Mouse (Mus musculus) right cerebral cortex, adult 18-20 months (tissue): Measurements from ENCODE around the gene Adgre1.
A peak's percentile ranks its signal among the peaks of the same experiment; 100 is the strongest.
"Not testable (repeated sequence)": the region's sequence is repeated elsewhere in the genome, so short reads cannot be mapped to it uniquely, and the experiment has no call there.

Experiments
- DNase-seq: peaks from one replicate; pipeline ENCODE4 v3.0.0; 2022; ENCODE audit warnings: mixed read lengths

The Adgre1 gene

DNA sequence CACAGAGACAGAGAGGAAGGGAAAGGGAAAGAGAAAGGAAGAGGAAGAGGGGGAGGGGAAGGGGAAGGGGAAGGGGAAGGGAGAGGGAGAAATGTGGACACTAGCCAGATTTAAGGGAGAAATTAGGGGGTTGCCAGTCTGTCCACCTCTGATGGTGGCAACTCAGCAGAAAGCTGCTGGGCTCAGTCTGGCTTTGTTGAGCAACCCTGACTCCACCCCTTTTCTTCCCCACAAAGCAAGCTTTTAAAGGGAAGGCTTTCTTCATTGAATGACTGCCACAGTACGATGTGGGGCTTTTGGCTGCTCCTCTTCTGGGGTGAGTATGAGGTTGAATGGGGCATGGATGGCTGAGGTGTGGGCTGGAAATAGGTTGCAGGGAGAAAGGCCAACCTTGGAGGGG lies at the start of gene Adgre1:
Adgre1 (plus strand) TSS at position 251 of the 400 bp plus-strand sequence.
- no peak for DNase-seq

GRCm38 (mm10) chr17:57311801-57312200 lies 46.7 kb upstream of the Adgre1 start:
- no peak for DNase-seq

GRCm38 (mm10) chr17:57327615-57328014 lies 30.9 kb upstream of the Adgre1 start:
- DNase-seq, result no peak

DNA sequence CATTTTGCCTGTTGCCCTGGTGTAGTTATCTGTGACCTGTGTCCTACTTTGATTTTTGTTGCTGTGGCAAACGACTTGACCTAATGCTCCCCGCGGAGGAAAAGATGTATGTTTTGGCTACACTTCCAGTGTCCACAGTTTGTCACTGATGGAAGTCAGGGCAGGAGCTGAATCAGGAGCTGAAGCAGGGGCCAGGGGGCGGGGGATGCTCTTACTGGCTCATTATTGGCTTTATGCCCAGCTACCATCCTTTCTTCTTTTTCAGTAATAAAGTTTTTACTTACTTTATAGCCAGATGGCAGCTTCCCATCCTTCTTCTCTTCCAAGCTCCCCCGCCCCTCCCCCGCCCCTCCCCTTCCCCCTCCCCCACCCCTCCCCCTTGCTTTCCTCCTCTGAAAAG lies 29.5 kb upstream of the Adgre1 start:
- no peak for DNase-seq

DNA sequence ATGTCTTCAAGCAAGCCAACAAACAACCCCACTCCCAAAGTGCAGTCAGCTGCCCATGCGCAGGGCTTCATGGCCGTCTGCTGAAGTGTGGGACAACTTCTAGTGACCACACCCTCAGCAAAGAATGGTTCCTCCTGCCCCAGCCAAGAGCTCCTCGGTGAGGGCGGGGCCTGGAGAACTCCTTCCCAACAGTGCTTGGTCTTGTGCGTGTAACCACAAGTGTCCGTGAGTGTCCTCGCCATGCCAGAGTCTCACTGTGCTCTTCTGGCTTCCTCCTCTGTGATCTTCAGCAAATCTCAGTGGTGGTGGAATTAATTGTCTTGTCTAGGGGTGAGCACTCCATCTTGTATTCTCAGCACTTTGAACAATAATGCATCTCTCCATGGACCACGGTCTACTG lies 27.5 kb upstream of the Adgre1 start:
- no peak for DNase-seq

DNA sequence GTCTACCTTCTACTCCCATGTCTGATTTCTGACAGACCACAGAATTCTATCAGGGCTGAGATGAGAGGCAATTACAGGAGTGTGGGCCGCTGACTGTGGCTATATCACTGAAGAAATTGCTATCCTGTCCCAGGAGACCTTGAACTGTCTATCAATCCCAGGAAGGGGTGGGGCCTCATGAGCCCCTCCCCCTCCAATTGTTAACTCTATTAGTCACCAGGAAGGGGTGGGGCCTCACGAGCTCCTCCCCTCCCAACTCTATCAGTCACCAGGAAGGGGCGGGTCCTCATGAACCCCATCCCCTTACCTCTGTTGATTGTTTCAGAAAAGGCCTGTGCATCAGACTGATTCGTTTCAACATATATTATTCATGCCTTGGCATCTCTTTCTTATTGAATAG lies 26.2 kb upstream of the Adgre1 start:
- DNase-seq, result no peak

GRCm38 (mm10) chr17:57334001-57334760 lies 24.3 kb upstream of the Adgre1 start:
- no peak for DNase-seq

DNA sequence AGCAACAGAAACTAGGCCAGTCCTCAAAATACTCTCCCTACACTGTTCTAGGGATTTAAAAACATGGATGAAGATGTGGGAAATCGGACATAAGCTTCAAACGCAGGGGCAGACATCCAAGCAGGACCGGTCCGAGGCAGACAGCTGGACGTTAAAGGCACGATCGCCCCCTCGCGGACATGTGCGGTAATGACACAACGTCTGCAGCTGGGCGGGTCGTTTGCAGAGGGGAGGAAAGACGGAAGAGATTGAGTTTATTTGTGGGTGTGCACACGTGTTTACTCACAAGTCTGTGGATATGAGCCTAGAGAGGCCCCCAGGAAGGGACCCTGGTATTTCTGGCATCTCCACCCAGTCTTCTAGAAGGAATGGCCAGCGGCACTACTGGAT lies 23.7 kb upstream of the Adgre1 start:
- peak; percentile 69 for DNase-seq

DNA sequence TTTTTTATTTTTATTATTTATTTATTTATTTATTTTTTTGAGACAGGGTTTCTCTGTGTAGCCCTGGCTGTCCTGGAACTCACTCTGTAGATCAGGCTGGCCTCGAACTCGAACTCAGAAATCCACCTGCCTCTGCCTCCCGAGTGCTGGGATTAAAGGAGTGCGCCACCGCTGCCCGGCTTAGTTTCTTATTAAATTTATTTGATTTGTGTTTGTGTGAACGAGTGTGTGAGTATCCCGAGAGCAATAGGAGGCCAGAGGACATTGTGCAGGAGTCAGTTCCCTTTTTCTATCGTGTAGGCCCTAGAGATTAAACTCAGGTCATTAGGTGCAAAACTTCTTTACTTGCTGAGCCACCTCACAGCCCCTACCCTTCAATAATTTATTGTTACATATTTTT lies 23.3 kb upstream of the Adgre1 start:
- DNase-seq, result not testable (repeated sequence)

DNA sequence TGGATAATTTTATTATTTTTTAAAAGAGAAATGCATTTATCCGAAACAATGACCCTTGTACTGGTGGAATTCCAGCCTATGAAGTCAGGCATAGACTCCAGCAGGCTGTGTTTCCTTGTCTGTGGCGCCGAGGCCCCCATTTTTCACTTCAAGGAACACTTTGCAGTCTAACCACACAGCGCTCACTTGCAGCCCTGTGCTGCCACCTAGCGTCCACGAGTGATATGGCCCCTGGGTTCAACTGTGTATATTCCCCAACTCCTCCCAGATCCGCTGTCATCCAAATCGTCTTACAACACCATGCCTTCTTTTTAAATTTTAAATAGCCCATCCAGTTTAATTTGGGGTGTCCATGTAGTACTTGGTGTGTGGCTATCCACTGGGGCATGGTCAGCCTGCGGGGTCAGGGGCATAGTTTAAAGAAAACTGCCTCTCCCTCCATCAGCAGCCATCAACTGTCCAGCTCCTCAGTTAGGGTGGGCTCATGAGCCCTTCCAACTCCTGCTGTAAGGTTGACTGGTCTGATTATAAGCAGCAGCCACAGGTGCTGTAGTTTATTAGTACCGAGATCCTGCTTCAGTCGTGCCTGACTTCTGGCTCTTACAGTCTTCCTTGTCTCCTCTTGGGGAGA lies 22.7 kb upstream of the Adgre1 start:
- peak; percentile 83 for DNase-seq

- DNase-seq, result no peak
Measured at GRCm38 (mm10) chr17:57337996-57338395, 20.5 kb upstream of the Adgre1 start.

DNA sequence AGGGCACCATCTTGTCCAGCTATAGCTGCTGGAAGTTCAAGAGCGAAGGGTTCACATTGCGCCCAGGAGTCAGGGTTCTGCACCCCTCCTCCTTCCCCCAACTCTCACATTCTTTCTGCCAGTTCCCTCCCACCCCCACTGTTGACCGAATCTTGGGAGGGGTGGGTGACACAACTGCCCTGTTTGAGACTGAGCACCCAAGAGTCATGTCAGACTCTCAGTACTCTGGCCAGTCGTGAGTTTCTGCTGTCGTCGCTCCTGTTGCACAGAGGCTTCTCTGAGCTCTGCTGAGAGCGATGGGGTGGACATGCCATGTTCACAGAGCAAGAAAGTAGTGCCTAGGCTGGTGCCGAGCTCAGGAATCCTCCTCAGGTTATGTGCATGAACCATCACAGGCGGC lies 19.2 kb upstream of the Adgre1 start:
- DNase-seq, result no peak

DNA sequence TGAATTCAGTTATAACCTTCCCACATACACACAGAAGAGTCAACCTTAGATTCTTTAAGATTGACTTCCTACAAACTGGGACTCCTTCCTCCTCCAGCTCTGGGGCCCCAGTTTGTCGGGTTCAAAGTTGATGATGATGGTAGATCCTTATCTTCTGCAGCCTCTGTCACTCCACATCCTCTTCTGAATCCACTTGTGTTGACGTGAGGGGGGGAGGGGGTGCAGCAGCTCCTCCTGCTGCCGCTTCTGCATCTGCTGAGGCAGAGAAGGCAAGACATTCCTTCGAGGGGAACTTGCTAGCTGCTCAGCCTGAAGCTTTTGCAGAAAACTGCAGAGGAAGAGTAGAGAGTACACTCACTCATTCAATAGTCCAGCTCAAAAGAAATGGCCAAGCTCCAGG lies 16.9 kb upstream of the Adgre1 start:
- no peak for DNase-seq

DNA sequence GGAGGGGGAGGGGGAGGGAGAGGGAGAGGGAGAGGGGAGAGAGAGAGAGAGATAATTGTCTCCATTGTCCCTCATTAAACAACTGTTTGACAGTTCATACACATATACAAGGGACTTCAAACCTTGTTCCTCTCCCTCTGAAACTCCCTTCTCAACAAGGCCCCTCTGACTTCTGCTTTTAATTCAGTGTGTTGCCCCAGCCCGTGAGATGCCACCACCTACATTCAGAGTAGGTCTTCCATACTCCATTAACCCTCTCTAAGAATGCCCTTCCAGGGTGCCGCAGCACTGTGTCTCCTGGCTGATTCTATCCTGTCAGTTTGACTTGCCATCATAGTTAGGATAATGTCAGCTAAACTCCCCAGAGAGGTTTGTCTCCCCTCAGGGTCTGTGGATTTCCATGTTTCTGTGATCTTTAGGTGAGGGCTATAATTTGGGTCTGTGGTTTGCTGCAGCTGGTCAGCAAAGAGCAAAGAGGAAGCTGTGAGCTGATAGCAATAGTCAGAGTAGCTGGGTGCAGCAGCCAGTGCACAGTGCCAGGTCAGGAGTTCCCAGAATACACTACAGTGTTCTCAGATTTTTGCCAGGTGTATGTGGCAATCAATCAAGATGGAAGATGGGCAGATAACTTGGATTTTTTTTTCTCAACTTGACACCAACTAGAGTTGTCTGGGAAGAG lies 14.3 kb upstream of the Adgre1 start:
- DNase-seq, result no peak

- no peak for DNase-seq
Measured at GRCm38 (mm10) chr17:57347017-57347416, 11.5 kb upstream of the Adgre1 start.

DNA sequence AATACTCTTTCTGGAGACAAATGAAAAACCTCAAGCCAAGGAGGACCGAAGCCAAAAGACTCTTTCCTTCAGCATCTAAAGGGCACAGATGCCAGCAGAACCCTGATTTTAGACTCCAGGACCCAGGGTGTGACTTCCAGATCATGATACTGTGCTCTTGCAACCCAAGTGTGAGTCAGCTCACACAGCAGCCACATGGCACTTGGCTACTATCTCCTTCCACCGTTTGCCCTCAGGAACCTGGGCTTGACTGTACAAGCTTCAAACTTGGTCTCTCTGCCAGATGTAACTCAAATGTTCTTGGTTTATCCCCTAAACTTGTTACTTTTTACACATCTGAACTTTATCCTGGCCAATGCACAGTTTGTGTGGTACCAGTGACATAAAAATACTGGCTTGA lies 10.7 kb upstream of the Adgre1 start:
- DNase-seq, result no peak

GRCm38 (mm10) chr17:57349067-57349466 lies 9.4 kb upstream of the Adgre1 start:
- DNase-seq, result no peak

DNA sequence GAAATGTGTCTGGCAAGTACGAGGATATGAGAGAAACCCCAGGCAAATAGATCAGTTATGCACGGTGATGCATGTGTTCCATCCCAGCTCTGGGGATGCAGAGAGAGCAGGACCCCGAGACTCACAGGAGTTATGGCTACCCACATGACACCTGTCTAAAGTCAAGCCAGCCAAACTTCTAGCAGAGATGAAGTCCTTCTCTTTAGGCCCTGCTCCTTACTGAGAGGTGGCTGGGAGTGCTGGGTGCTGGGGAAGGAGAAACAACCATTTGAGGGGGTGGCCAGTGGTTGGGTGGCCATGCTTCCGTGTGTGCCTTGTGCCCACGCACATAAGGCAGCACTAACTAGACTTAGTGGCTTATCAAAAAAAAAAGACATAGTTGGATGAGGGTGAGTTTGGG lies 8.3 kb upstream of the Adgre1 start:
- DNase-seq, result no peak

DNA sequence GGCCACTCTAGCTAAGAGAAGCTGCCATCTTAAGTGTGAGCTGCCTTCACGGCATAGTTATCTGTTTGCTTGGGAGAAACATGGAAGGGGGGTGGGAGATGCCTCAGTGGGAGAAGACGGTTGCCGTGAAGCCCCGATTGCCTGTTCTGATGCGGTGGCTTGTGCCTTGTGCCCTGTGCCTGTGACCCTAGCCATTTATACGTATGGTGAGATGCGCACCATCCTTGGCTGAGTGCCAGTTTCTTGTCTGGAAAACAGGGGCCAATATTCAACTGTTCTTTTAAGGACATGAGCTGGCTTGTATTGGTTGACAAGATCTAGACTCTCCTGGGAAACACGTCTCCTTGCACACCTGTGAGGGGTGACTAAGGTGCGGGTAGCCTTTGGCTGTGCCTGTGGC lies 7.4 kb upstream of the Adgre1 start:
- no peak for DNase-seq

DNA sequence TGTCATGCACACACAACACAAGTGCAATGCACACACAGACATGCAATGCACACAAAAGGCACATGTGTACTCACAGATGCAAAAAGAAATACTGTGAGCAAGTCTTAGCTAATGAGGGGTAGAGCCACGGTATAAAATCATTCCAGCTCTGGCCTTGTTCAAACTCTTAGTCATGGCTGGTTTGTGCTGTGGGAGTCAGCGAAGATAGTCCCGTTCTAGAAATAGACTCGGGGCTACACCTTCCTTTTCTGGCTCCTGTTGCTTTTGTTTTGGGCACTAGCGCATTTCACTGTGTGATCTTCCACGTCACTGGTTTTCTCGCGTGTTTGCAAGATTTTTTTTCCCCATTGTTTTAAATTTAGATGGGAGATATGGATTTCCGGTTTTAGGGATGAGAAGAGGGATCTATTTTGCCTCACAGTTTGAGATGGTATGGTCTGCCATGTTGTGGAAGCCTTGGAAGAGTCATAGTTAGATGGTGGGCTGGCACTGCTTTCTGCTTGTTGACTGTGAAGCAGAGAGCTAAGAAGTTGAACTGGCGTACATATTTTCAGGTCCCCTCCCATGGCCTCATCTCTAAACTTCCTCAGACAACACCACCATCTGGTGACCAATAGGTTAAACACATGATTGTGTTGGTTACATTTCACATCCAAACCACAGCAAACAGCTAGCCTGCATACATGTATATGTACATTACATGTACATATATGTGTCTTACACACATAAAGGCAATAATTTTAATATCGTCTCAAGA lies 1.2 kb downstream of the Adgre1 start:
- no peak for DNase-seq
